Mouse (Mus musculus) heart, embryonic 14.5 days (tissue): ENCODE measurements at regions not wholly inside any gene's neighbourhood (a gene's known extent, or its start where the extent isn't known, plus 50 kb on each side); places are given as distances from the start of the nearest gene placed in this dataset.

Experiments used
- ATAC-seq: fragments of 200-750 bp; cut with Nextera tagmentation; 2 replicates; pipeline ENCODE4 v1.8.0; 2017; ENCODE audit warnings: low read depth, moderate TSS enrichment; ENCODE audit not compliant: insufficient number of reproducible peaks, insufficient read depth, low FRiP score
- H3K27ac ChIP-seq, 2 experiments: fragments of 200-500 bp in 1 of 2; fragments of 300-500 bp in 1 of 2; sonication (generic) in 1 of 2; replicated peaks in 1 of 2; 2 replicates each; pipeline ENCODE4 v1.5.1; 2012 to 2014; ENCODE audit warnings: low read depth in 2 of 2, low read length in 2 of 2, control low read depth in 1 of 2, mild to moderate bottlenecking in 1 of 2, mixed read lengths in 1 of 2; ENCODE audit not compliant: control insufficient read depth in 1 of 2, insufficient read depth in 1 of 2
- H3K27me3 ChIP-seq: fragments of 300-500 bp; sonication (generic); 2 replicates; pipeline ENCODE4 v1.6.1; 2014; ENCODE audit warnings: mild to moderate bottlenecking, low read length, control low read depth; ENCODE audit not compliant: control insufficient read depth, insufficient read depth
- H3K36me3 ChIP-seq: fragments of 300-500 bp; sonication (generic); 2 replicates; pipeline ENCODE4 v1.6.1; 2014; ENCODE audit warnings: mild to moderate bottlenecking, control low read depth, low read length, mixed read lengths; ENCODE audit not compliant: control insufficient read depth, insufficient read depth
- H3K4me1 ChIP-seq, 2 experiments: fragments of 200-500 bp in 1 of 2; fragments of 300-500 bp in 1 of 2; sonication (generic) in 1 of 2; 2 replicates each; pipeline ENCODE4 v1.6.1; 2012 to 2014; ENCODE audit warnings: low read length in 2 of 2, control low read depth in 1 of 2, mixed read lengths in 1 of 2; ENCODE audit not compliant: control insufficient read depth in 2 of 2, insufficient read depth in 2 of 2
- H3K4me2 ChIP-seq: fragments of 300-500 bp; sonication (generic); 2 replicates; pipeline ENCODE4 v1.6.1; 2014; ENCODE audit warnings: mild to moderate bottlenecking, low read length
- H3K4me3 ChIP-seq, 2 experiments: fragments of 200-500 bp in 1 of 2; fragments of 300-500 bp in 1 of 2; sonication (generic) in 1 of 2; 2 replicates each; pipeline ENCODE4 v1.5.1; 2012 to 2014; ENCODE audit warnings: low read length in 2 of 2, mild to moderate bottlenecking in 2 of 2, control low read depth in 1 of 2, low read depth in 1 of 2, moderate library complexity in 1 of 2; ENCODE audit not compliant: control insufficient read depth in 1 of 2, insufficient read depth in 1 of 2
- H3K9ac ChIP-seq: fragments of 300-500 bp; sonication (generic); 2 replicates; pipeline ENCODE4 v1.6.1; 2014; ENCODE audit warnings: mild to moderate bottlenecking, low read length
- H3K9me3 ChIP-seq: fragments of 300-500 bp; sonication (generic); 2 replicates; pipeline ENCODE4 v1.6.1; 2016; ENCODE audit warnings: low read length, control low read depth; ENCODE audit not compliant: control insufficient read depth
- WGBS: fragments of 180-500 bp; shearing (Covaris S2); extraction: QIAGEN DNeasy Blood & Tissue Kit; methylation state at CpG from one replicate; pipeline ENCODE4 v1.1.7; 2014; 5-methylcytosine and 5-hydroxymethylcytosine counted together

DNA sequence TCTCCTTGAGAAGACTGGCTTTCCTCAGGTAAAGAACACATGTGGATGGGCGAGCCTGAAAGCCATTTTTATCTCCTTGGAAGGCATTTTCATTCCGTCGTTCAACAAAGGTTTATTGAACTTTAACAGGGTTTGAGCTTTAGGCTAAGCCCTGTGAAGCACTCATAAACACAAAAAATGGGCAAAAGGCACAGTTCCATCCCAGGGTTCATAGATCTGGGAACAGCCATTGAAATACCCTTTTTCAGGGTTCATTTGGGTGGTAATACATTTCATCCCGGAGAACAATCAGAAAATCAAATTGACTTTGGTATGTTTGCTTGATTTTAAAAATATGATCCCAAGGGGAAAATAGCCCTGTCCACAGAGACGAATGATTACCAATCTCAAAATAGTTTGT is 72.9 kb upstream of the Arid5b start:
- H3K36me3 ChIP-seq: no peaks in the 10 kb centered on the region
- no peak overlapping the region for H3K4me3 ChIP-seq
- no peak for ATAC-seq
- no peak overlapping the region for H3K4me2 ChIP-seq
- 83% methylated on average over 5 of the region's 5 CpGs for WGBS
- no peak overlapping the region for H3K27ac ChIP-seq
- H3K9ac ChIP-seq: no peak overlapping the region
- H3K27me3 ChIP-seq: no peaks in the 10 kb centered on the region
- H3K9me3 ChIP-seq: no peaks in the 10 kb centered on the region
- peaks cover 0 to 25% of the 10 kb centered on the region in 2 experiments; a peak in 2 of 4 replicates for H3K4me1 ChIP-seq

DNA sequence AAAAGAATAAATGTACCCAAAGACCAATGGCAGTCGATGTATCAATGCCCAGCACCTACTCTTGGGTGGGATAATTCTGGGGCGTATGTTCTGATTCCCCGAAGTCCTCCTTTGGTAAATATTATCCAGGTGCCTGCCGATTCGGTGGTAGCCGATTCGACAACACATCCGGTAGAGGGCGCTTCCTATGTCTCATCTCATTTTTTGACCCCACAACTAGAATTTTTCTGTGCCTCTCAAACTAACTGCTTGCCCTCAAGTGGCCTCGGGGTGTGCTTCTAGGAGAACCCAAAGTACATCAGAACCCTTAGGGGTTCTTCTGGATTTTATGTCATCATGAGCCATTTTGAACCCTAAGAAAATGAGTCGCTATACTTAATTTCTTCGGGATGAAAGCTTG is 72.3 kb upstream of the Arid5b start:
- Histone ChIP-seq H3K27me3 (no peaks in the 10 kb centered on the region), H3K4me1 (peaks cover 0 to 22% of the 10 kb centered on the region in 2 experiments; a peak in 2 of 4 replicates), H3K9ac (no peak overlapping the region), H3K4me2 (no peak overlapping the region), H3K9me3 (no peaks in the 10 kb centered on the region), H3K4me3 (no peak overlapping the region), H3K36me3 (no peaks in the 10 kb centered on the region), H3K27ac (no peak overlapping the region)
- WGBS: 79% methylated on average over 12 of the region's 12 CpGs
- ATAC-seq: no peak

DNA sequence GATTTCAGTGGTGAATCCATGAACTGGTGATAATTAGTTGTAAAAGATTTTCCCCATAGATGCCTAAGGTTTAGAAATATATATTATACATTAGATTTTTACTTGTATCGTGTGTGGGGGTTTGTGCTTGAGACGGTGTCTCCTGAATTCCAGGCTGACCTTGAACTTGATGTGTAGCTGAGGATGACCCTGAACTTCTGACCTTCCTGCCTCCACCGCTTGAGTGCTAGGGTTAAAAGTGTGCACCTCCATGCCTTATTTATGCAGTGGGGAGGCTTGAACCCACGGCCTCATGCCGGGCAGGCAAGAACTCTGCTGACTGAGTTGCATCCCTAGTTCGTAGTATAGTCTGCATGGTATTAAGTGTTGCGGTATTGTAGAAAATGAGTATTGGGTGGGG is 69.3 kb upstream of the Arid5b start:
- H3K27me3 ChIP-seq: no peaks in the 10 kb centered on the region
- 84% methylated on average over 7 of the region's 7 CpGs for WGBS
- no peak overlapping the region for H3K4me3 ChIP-seq
- no peak overlapping the region for H3K4me2 ChIP-seq
- peaks cover 3% of the 10 kb centered on the region for H3K9me3 ChIP-seq
- H3K9ac ChIP-seq: no peak overlapping the region
- no peak overlapping the region for H3K27ac ChIP-seq
- no peaks in the 10 kb centered on the region for H3K36me3 ChIP-seq
- peaks cover 0 to 5% of the 10 kb centered on the region in 2 experiments; a peak in 2 of 4 replicates for H3K4me1 ChIP-seq
- ATAC-seq: no peak

DNA sequence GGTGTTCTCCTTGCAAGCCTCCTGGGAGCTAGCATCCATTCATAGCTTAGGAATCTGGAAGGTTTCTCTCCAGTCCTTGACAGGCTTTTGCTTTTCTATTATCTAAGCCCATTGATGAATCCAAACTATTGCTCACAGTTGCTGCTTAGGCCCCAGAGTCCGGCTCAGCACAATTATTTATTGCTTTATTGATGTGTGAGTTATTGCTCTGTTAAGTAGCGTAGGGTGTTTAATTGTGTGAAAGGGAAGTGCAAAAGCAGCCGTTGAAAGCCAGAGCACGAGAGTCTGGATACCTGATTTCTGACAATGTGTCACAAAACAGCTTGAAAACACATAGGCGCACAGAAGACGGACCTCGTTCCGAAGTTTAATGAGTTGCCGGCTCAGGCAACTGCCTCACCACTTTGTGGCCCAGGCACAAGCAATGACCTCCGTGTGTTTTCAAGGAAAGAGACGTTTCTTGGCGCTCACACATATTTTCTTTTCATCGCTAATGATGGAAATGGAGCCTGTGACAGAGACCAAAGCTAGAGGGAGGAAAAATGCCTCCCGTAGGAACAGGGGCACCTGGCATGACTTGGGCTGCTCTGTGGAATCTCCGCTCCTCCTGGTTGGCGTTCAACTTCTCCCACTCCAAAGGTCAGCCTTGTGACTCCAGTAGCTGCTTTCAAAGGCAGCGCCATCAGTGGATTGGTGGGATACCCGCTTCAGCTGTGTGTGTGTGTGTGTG is 66.6 kb upstream of the Arid5b start:
- Histone ChIP-seq H3K9ac (no peak overlapping the region), H3K4me3 (no peak overlapping the region), H3K27me3 (no peaks in the 10 kb centered on the region), H3K4me1 (peaks cover 0 to 5% of the 10 kb centered on the region in 2 experiments; a peak in 2 of 4 replicates), H3K9me3 (peaks cover 11% of the 10 kb centered on the region), H3K27ac (no peak overlapping the region), H3K36me3 (no peaks in the 10 kb centered on the region), H3K4me2 (no peak overlapping the region)
- WGBS: 83% methylated on average over 18 of the region's 18 CpGs
- no peak for ATAC-seq

DNA sequence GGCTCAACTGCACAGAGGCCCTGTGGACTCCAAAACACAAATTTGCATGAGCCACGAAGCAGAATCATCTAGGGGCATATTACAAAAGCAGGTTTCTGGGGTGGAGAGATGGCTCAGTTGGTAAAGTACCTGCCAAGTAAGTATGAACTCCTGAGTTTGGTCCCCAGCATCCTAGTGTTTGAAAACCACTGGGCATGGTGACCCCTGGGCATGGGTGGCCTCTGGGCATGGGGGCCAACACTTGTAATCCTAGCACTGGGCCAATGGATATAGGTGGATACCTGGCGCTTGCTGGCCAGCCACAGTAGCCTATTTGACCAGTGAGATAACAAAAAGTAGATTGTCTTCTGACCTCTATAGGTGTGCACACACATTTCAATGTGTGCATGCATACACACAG is 65.7 kb upstream of the Arid5b start:
- Histone ChIP-seq H3K9ac (no peak overlapping the region), H3K36me3 (no peaks in the 10 kb centered on the region), H3K4me3 (no peak overlapping the region), H3K4me2 (no peak overlapping the region), H3K4me1 (peaks cover 0 to 5% of the 10 kb centered on the region in 2 experiments; a peak in 2 of 4 replicates), H3K27ac (no peak overlapping the region), H3K9me3 (peaks cover 11% of the 10 kb centered on the region), H3K27me3 (no peaks in the 10 kb centered on the region)
- no peak for ATAC-seq
- WGBS: 80% methylated on average over 2 of the region's 2 CpGs

DNA sequence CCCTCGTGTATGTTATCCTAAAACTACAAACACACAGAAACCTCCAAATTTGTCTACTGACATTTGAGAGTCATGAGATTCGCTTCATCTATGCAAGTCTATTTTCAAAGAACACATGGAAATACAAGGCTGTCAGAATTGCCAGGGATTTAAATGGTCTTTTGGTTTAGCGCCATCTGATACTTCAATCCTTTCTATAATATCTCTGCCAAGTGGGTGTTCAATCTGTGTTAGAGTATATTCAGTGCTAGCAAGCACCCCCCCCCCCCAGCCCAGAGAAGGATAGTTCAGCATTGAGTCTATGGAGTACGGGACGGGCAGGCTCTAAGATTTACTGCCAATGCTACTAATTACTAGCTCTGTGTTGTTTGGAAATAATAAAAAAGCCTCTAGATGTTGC is 55.5 kb upstream of the Arid5b start:
- no peaks in the 10 kb centered on the region for H3K36me3 ChIP-seq
- no peaks in the 10 kb centered on the region for H3K9me3 ChIP-seq
- no peak overlapping the region for H3K27ac ChIP-seq
- no peaks in the 10 kb centered on the region for H3K4me1 ChIP-seq
- no peaks in the 10 kb centered on the region for H3K27me3 ChIP-seq
- no peak overlapping the region for H3K4me2 ChIP-seq
- H3K9ac ChIP-seq: no peak overlapping the region
- WGBS: 86% methylated on average over 5 of the region's 5 CpGs
- no peak overlapping the region for H3K4me3 ChIP-seq
- no peak for ATAC-seq
